Mouse (Mus musculus) lung, adult 2 months (tissue): ENCODE data around the gene Dclre1a.

Experiments
- CTCF ChIP-seq: fragments of 200-500 bp; IDR thresholded peaks from 2 replicates; pipeline ENCODE4 v1.5.1; 2011; ENCODE audit warnings: mild to moderate bottlenecking, low read length, control low read depth; ENCODE audit not compliant: insufficient read depth
- POLR2A ChIP-seq: fragments of 200-500 bp; IDR thresholded peaks from 2 replicates; pipeline ENCODE4 v1.6.1; 2011; ENCODE audit warnings: low read depth, mild to moderate bottlenecking, control low read depth, low read length, borderline replicate concordance; ENCODE audit errors: extremely low read depth

DNA sequence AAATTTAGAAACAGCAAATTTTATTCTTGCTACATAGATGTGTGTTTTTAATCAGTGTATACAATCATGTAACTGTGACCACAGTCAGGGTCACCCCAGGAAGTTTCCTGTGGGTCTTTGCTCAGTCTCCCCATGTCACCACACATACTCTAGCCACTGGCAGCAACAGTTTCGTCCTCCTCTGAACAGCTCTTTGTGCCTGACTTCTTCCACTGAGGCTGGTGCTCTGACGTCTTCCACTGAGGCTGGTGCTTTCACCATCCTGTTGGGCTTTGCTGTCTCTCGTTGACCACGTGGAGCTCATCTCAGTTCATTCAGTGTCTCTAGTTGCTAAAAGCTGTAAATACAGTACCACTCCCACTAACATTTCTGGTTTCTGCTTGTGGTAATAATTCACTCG, 34.0 kb upstream of the Dclre1a start:
- TF ChIP-seq CTCF: no peak
- TF ChIP-seq POLR2A: no peak
